Mouse (Mus musculus) CH12.LX (cell line): ENCODE data around the gene Tcl1b4. TPM values are rescaled to one million over a fixed set of nuclear protein-coding genes. Genes with fewer than 3 reads are reported as not detected.

Experiments used
- DNase-seq: peaks from one replicate; pipeline ENCODE4 v3.0.0-alpha.2; 2013; ENCODE audit errors: extremely low read depth
- H3K27ac ChIP-seq: 2 replicates; pipeline ENCODE4 v1.5.1; 2012; ENCODE audit warnings: low read depth, mild to moderate bottlenecking, control low read depth, moderate library complexity; ENCODE audit not compliant: insufficient read depth
- H3K27me3 ChIP-seq: replicated peaks from 2 replicates; pipeline ENCODE3; 2012; ENCODE audit warnings: inconsistent platforms
- H3K36me3 ChIP-seq, 2 experiments: replicated peaks in 1 of 2; 2 replicates each; pipeline versions ENCODE3 to v1.6.1; 2012; ENCODE audit warnings: inconsistent platforms in 1 of 2, low read length in 1 of 2, mild to moderate bottlenecking in 1 of 2, mixed read lengths in 1 of 2, moderate library complexity in 1 of 2; ENCODE audit not compliant: control insufficient read depth in 1 of 2, insufficient read depth in 1 of 2
- H3K4me1 ChIP-seq, 2 experiments: 2 replicates each; pipeline ENCODE4 v1.6.1; 2012; ENCODE audit warnings: inconsistent platforms in 1 of 2, moderate library complexity in 1 of 2; ENCODE audit not compliant: insufficient read depth in 2 of 2, control insufficient read depth in 1 of 2
- H3K4me2 ChIP-seq: 2 replicates; pipeline ENCODE4 v1.6.1; 2012; ENCODE audit warnings: low read depth, mild to moderate bottlenecking, control low read depth; ENCODE audit not compliant: poor library complexity, insufficient read depth, severe bottlenecking
- H3K4me3 ChIP-seq, 3 experiments: fragments of 150-350 bp in 1 of 3; sonication (generic) in 1 of 3; replicated peaks in 1 of 3; 2 replicates each; pipeline versions ENCODE3 to v1.5.1; 2011 to 2012; ENCODE audit warnings: low read depth in 2 of 3, low read length in 2 of 3, mild to moderate bottlenecking in 2 of 3, moderate library complexity in 2 of 3, control low read depth in 1 of 3, improper control_type of control experiment in 1 of 3, inconsistent platforms in 1 of 3, mixed read lengths in 1 of 3; ENCODE audit not compliant: poor library complexity in 1 of 3
- H3K79me2 ChIP-seq: replicated peaks from 2 replicates; pipeline ENCODE4 v1.6.1; 2012; ENCODE audit warnings: mild to moderate bottlenecking, moderate library complexity; ENCODE audit not compliant: control insufficient read depth, poor library complexity, insufficient read depth, severe bottlenecking; ENCODE audit errors: extremely low read depth
- H3K9ac ChIP-seq: 2 replicates; pipeline ENCODE4 v1.6.1; 2012; ENCODE audit warnings: low read depth, mild to moderate bottlenecking, control low read depth, moderate library complexity; ENCODE audit not compliant: insufficient read depth
- H3K9me3 ChIP-seq: replicated peaks from 2 replicates; pipeline ENCODE3; 2012; ENCODE audit warnings: low read length, inconsistent platforms, mixed read lengths
- BHLHE40 ChIP-seq: IDR thresholded peaks from 2 replicates; pipeline ENCODE4 v1.6.1; 2011; ENCODE audit warnings: mild to moderate bottlenecking, low read depth, low read length, improper control_type of control experiment
- EP300 ChIP-seq: IDR thresholded peaks from 2 replicates; pipeline ENCODE4 v1.6.1; 2011; ENCODE audit warnings: low read length, improper control_type of control experiment
- GABPA ChIP-seq: IDR thresholded peaks from 2 replicates; pipeline ENCODE4 v1.6.1; 2012; ENCODE audit warnings: low read depth, low read length, improper control_type of control experiment, inconsistent platforms; ENCODE audit not compliant: insufficient replicate concordance
- IRF4 ChIP-seq: IDR thresholded peaks from 2 replicates; pipeline ENCODE4 v1.6.1; 2014; ENCODE audit warnings: low read depth, mild to moderate bottlenecking, inconsistent platforms, low read length, improper control_type of control experiment
- JUN ChIP-seq: IDR thresholded peaks from 2 replicates; pipeline ENCODE4 v1.6.1; 2011; ENCODE audit warnings: low read depth, mild to moderate bottlenecking, low read length, improper control_type of control experiment, moderate library complexity; ENCODE audit not compliant: insufficient read depth
- JUND ChIP-seq: conservative IDR thresholded peaks from 2 replicates; pipeline ENCODE4 v1.6.1; 2011; ENCODE audit warnings: low read depth, low read length, improper control_type of control experiment
- MAFK ChIP-seq: IDR thresholded peaks from 2 replicates; pipeline ENCODE4 v1.6.1; 2011; ENCODE audit warnings: low read length, improper control_type of control experiment; ENCODE audit not compliant: insufficient replicate concordance
- MAX ChIP-seq: IDR thresholded peaks from 2 replicates; pipeline ENCODE4 v1.6.1; 2011; ENCODE audit warnings: low read length, improper control_type of control experiment
- MAZ ChIP-seq: IDR thresholded peaks from 2 replicates; pipeline ENCODE4 v1.6.1; 2012; ENCODE audit warnings: low read depth, mild to moderate bottlenecking, inconsistent platforms, low read length, improper control_type of control experiment, moderate library complexity
- MEF2A ChIP-seq: IDR thresholded peaks from 2 replicates; pipeline ENCODE4 v1.6.1; 2014; ENCODE audit warnings: low read depth, mild to moderate bottlenecking, inconsistent platforms, low read length, improper control_type of control experiment, borderline replicate concordance
- MXI1 ChIP-seq: IDR thresholded peaks from 2 replicates; pipeline ENCODE4 v1.6.1; 2011; ENCODE audit warnings: mild to moderate bottlenecking, low read depth, low read length, improper control_type of control experiment
- MYC ChIP-seq: IDR thresholded peaks from 2 replicates; pipeline ENCODE4 v1.6.1; 2011; ENCODE audit warnings: low read depth, mild to moderate bottlenecking, improper control_type of control experiment, low read length
- POLR2AphosphoS2 ChIP-seq: IDR thresholded peaks from 2 replicates; pipeline ENCODE4 v1.6.1; 2011; ENCODE audit warnings: low read depth, low read length, improper control_type of control experiment
- RAD21 ChIP-seq: IDR thresholded peaks from 2 replicates; pipeline ENCODE4 v1.6.1; 2011; ENCODE audit warnings: low read depth, mild to moderate bottlenecking, low read length, improper control_type of control experiment, moderate library complexity
- RCOR1 ChIP-seq: conservative IDR thresholded peaks from 2 replicates; pipeline ENCODE4 v1.6.1; 2012; ENCODE audit warnings: low read depth, mild to moderate bottlenecking, inconsistent platforms, low read length, improper control_type of control experiment
- TCF12 ChIP-seq: IDR thresholded peaks from 2 replicates; pipeline ENCODE4 v1.6.1; 2014; ENCODE audit warnings: low read depth, mild to moderate bottlenecking, inconsistent platforms, low read length, improper control_type of control experiment
- USF2 ChIP-seq: conservative IDR thresholded peaks from 2 replicates; pipeline ENCODE4 v1.6.1; 2011; ENCODE audit warnings: low read depth, low read length, improper control_type of control experiment
- ZKSCAN1 ChIP-seq: IDR thresholded peaks from 2 replicates; pipeline ENCODE4 v1.6.1; 2012; ENCODE audit warnings: low read depth, inconsistent platforms, low read length, improper control_type of control experiment, borderline replicate concordance
- ZMIZ1 ChIP-seq: IDR thresholded peaks from 2 replicates; pipeline ENCODE4 v1.6.1; 2012; ENCODE audit warnings: low read depth, mild to moderate bottlenecking, inconsistent platforms, low read length, improper control_type of control experiment
- ZNF384 ChIP-seq: IDR thresholded peaks from 2 replicates; pipeline ENCODE4 v1.6.1; 2012; ENCODE audit warnings: low read depth, low read length, improper control_type of control experiment, inconsistent platforms
- dilution Hi-C: fragments of 300-500 bp; cut with MboI; formaldehyde crosslinking; loops from 2 replicates; pipeline ENCODE4 v1.14.3; 2020; ENCODE audit warnings: low sequenced_read_pairs; ENCODE audit not compliant: extremely low pct_unique_long_range_greater_than_20kb, extremely low pct_ligation_motif_present
- in situ Hi-C: fragments of 300-500 bp; cut with MboI; formaldehyde crosslinking; loops from 3 replicates; pipeline ENCODE4 v1.14.3; 2019; ENCODE audit warnings: low sequenced_read_pairs, low pct_ligation_motif_present, low pct_unique_long_range_greater_than_20kb, mixed read lengths
- polyA plus RNA-seq: library from polyadenylated mRNA; unstranded; fragments of >175 nt; gene quantifications from 2 replicates; pipeline ENCODE4 v1.2.1, GENCODE M21; 2012; ENCODE audit warnings: low read depth; ENCODE audit not compliant: insufficient read length
- total RNA-seq, 2 experiments: library from RNA; depleted of rRNA; stranded (reverse); fragments of 300-350 nt in 1 of 2; fragments of >200 nt in 1 of 2; gene quantifications; 2 replicates each; pipeline ENCODE4 v1.2.3; 2012 to 2014

Tcl1b4 gene
- total and polyA plus RNA-seq, 3 experiments = not detected

GRCm38 (mm10) chr12:105166734-105167133, 35.0 kb upstream of the Tcl1b4 start:
- no peaks in the 10 kb centered on the region for H3K9me3 ChIP-seq
- DNase-seq = no peak
- H3K79me2 ChIP-seq = no peaks in the 10 kb centered on the region
- dilution Hi-C loops (no loop called here), in situ Hi-C loops (no loop called here)
- TF ChIP-seq MEF2A = no peak
- no peak for TF ChIP-seq ZKSCAN1
- no peak for TF ChIP-seq IRF4
- no peak for TF ChIP-seq MAFK
- TF ChIP-seq ZNF384 = no peak
- TF ChIP-seq MYC = no peak
- no peak for TF ChIP-seq MAX
- no peak for TF ChIP-seq JUND
- TF ChIP-seq MAZ = no peak
- TF ChIP-seq POLR2AphosphoS2 = no peak
- TF ChIP-seq TCF12 = no peak
- no peak for TF ChIP-seq ZMIZ1
- no peak for TF ChIP-seq EP300
- TF ChIP-seq MXI1 = no peak
- TF ChIP-seq JUN = no peak
- TF ChIP-seq RAD21 = no peak
- no peak for TF ChIP-seq GABPA
- TF ChIP-seq BHLHE40 = no peak
- no peak for TF ChIP-seq USF2
- TF ChIP-seq RCOR1 = no peak
- H3K4me3 ChIP-seq = no peak overlapping the region
- peaks cover 41% of the 10 kb centered on the region for H3K27me3 ChIP-seq
- H3K4me1 ChIP-seq = no peaks in the 10 kb centered on the region
- H3K4me2 ChIP-seq = no peak overlapping the region
- H3K9ac ChIP-seq = no peak overlapping the region
- H3K36me3 ChIP-seq = no peaks in the 10 kb centered on the region
- H3K27ac ChIP-seq = no peak overlapping the region

- no peak for TF ChIP-seq TCF12
- Histone ChIP-seq H3K27ac (no peak overlapping the region), H3K4me1 (no peaks in the 10 kb centered on the region), H3K9me3 (no peaks in the 10 kb centered on the region), H3K9ac (no peak overlapping the region), H3K36me3 (no peaks in the 10 kb centered on the region), H3K4me2 (no peak overlapping the region), H3K4me3 (no peak overlapping the region), H3K27me3 (peaks cover 52% of the 10 kb centered on the region), H3K79me2 (no peaks in the 10 kb centered on the region)
- no peak for DNase-seq
- dilution Hi-C loops (no loop called here), in situ Hi-C loops (no loop called here)
These were observed 28.4 kb upstream of the Tcl1b4 start for GRCm38 (mm10) chr12:105173366-105173765.
